Mouse (Mus musculus) limb, embryonic 14.5 days (tissue): ENCODE data around the gene Clnk. TPM values are rescaled to one million over a fixed set of nuclear protein-coding genes. Genes with fewer than 3 reads are reported as not detected.

ENCODE experiments used
- ATAC-seq: fragments of 200-750 bp; cut with Nextera tagmentation; 2 replicates; pipeline ENCODE4 v1.8.0; 2017; ENCODE audit warnings: low read depth, moderate number of reproducible peaks, moderate TSS enrichment; ENCODE audit not compliant: low FRiP score
- DNase-seq: peaks from one replicate; pipeline ENCODE4 v3.0.0-alpha.2; 2015; ENCODE audit warnings: low spot score
- H3K27ac ChIP-seq: fragments of 300-500 bp; sonication (generic); replicated peaks from 2 replicates; pipeline ENCODE4 v1.5.1; 2014; ENCODE audit warnings: low read depth, mild to moderate bottlenecking, low read length, moderate library complexity, mixed read lengths
- H3K27me3 ChIP-seq: fragments of 300-500 bp; sonication (generic); 2 replicates; pipeline ENCODE4 v1.6.1; 2014; ENCODE audit warnings: low read length, mixed read lengths; ENCODE audit not compliant: control insufficient read depth, insufficient read depth
- H3K36me3 ChIP-seq: fragments of 300-500 bp; sonication (generic); 2 replicates; pipeline ENCODE4 v1.6.1; 2014; ENCODE audit warnings: mild to moderate bottlenecking, low read length, moderate library complexity, mixed read lengths; ENCODE audit not compliant: control insufficient read depth, insufficient read depth
- H3K4me1 ChIP-seq: fragments of 300-500 bp; sonication (generic); 2 replicates; pipeline ENCODE4 v1.6.1; 2014; ENCODE audit warnings: antibody characterized with exemption, low read length, mixed read lengths; ENCODE audit not compliant: control insufficient read depth, insufficient read depth
- H3K4me2 ChIP-seq: fragments of 300-500 bp; sonication (generic); replicated peaks from 2 replicates; pipeline ENCODE4 v1.6.1; 2014; ENCODE audit warnings: low read depth, mild to moderate bottlenecking, low read length, moderate library complexity; ENCODE audit not compliant: severe bottlenecking
- H3K4me3 ChIP-seq: fragments of 300-500 bp; sonication (generic); replicated peaks from 2 replicates; pipeline ENCODE4 v1.5.1; 2014; ENCODE audit warnings: low read length
- H3K9ac ChIP-seq: fragments of 300-500 bp; sonication (generic); 2 replicates; pipeline ENCODE4 v1.6.1; 2014; ENCODE audit warnings: mild to moderate bottlenecking, low read depth, low read length, moderate library complexity; ENCODE audit not compliant: severe bottlenecking
- H3K9me3 ChIP-seq: fragments of 300-500 bp; sonication (generic); 2 replicates; pipeline ENCODE4 v1.6.1; 2016; ENCODE audit warnings: low read length; ENCODE audit not compliant: control insufficient read depth
- POLR2A ChIP-seq: fragments of 200-500 bp; IDR thresholded peaks from 2 replicates; pipeline ENCODE4 v1.8.0; 2012; ENCODE audit warnings: inconsistent platforms, mild to moderate bottlenecking, moderate library complexity, borderline replicate concordance; ENCODE audit not compliant: insufficient read depth, insufficient read length; ENCODE audit errors: extremely low read depth
- WGBS: fragments of 180-500 bp; shearing (Covaris S2); extraction: QIAGEN DNeasy Blood & Tissue Kit; methylation state at CpG from one replicate; pipeline ENCODE4 v1.1.7; 2014; 5-methylcytosine and 5-hydroxymethylcytosine counted together
- polyA plus RNA-seq, 2 experiments: library from polyadenylated mRNA; depleted of rRNA in 1 of 2; stranded (reverse) in 1 of 2; unstranded in 1 of 2; fragments of >200 nt; fragmentation: Nextera tagmentation in 1 of 2; extraction: Ambion mirVana in 1 of 2; gene quantifications; 2 replicates each; pipeline versions ENCODE4 v1.2.1 to v1.2.3; 2012 to 2014

Clnk gene
- polyA plus RNA-seq, 2 experiments, result 0.11 to 0.18 TPM

GRCm38 (mm10) chr5:38707364-38708075 lies 169.1 kb downstream of the Clnk start:
- no peak for DNase-seq
- TF ChIP-seq POLR2A, result no peak
- Histone ChIP-seq H3K9me3 (no peaks in the 10 kb centered on the region), H3K27ac (no peak overlapping the region), H3K4me1 (no peaks in the 10 kb centered on the region), H3K9ac (no peak overlapping the region), H3K4me3 (no peak overlapping the region), H3K27me3 (no peaks in the 10 kb centered on the region), H3K4me2 (no peak overlapping the region), H3K36me3 (no peaks in the 10 kb centered on the region)
- 83% methylated on average over 7 of the region's 7 CpGs for WGBS
- no peak for ATAC-seq

- no peaks in the 10 kb centered on the region for H3K9me3 ChIP-seq
- H3K36me3 ChIP-seq, result no peaks in the 10 kb centered on the region
- no peak overlapping the region for H3K4me3 ChIP-seq
- H3K4me1 ChIP-seq, result no peaks in the 10 kb centered on the region
- no peak overlapping the region for H3K27ac ChIP-seq
- no peak for ATAC-seq
- H3K9ac ChIP-seq, result no peak overlapping the region
- whole genome bisulfite sequencing, result 88% methylated on average over 6 of the region's 6 CpGs
- H3K4me2 ChIP-seq, result no peak overlapping the region
- DNase-seq, result no peak
- no peaks in the 10 kb centered on the region for H3K27me3 ChIP-seq
- TF ChIP-seq POLR2A, result no peak
Observed at GRCm38 (mm10) chr5:38702941-38703340, 173.7 kb downstream of the Clnk start.

- no peak for DNase-seq
- Histone ChIP-seq H3K4me3 (no peak overlapping the region), H3K9me3 (no peaks in the 10 kb centered on the region), H3K4me1 (no peaks in the 10 kb centered on the region), H3K36me3 (no peaks in the 10 kb centered on the region), H3K27me3 (no peaks in the 10 kb centered on the region), H3K27ac (no peak overlapping the region), H3K4me2 (no peak overlapping the region), H3K9ac (no peak overlapping the region)
- ATAC-seq, result no peak
- no peak for TF ChIP-seq POLR2A
- 55% methylated on average over 2 of the region's 2 CpGs for WGBS
Observed at GRCm38 (mm10) chr5:38702091-38702490, 174.5 kb downstream of the Clnk start.

- H3K27me3 ChIP-seq, result no peaks in the 10 kb centered on the region
- H3K36me3 ChIP-seq, result no peaks in the 10 kb centered on the region
- H3K27ac ChIP-seq, result no peak overlapping the region
- no peaks in the 10 kb centered on the region for H3K9me3 ChIP-seq
- no peak for TF ChIP-seq POLR2A
- DNase-seq (no peak), ATAC-seq (no peak)
- 79% methylated on average over 5 of the region's 5 CpGs for WGBS
- H3K4me1 ChIP-seq, result no peaks in the 10 kb centered on the region
- no peak overlapping the region for H3K9ac ChIP-seq
- H3K4me2 ChIP-seq, result no peak overlapping the region
- H3K4me3 ChIP-seq, result no peak overlapping the region
Observed at GRCm38 (mm10) chr5:38698466-38698865, 178.1 kb downstream of the Clnk start.

- Histone ChIP-seq H3K27me3 (no peaks in the 10 kb centered on the region), H3K4me1 (no peaks in the 10 kb centered on the region), H3K27ac (no peak overlapping the region), H3K9ac (no peak overlapping the region), H3K4me3 (no peak overlapping the region), H3K9me3 (no peaks in the 10 kb centered on the region), H3K4me2 (no peak overlapping the region), H3K36me3 (no peaks in the 10 kb centered on the region)
- TF ChIP-seq POLR2A, result no peak
- no peak for ATAC-seq
- WGBS, result 63% methylated on average over 3 of the region's 3 CpGs
- DNase-seq, result no peak
Observed at GRCm38 (mm10) chr5:38698046-38698445, 178.6 kb downstream of the Clnk start.
